Mouse (Mus musculus): ENCODE measurements around the gene St8sia1.
A peak's percentile ranks its signal among the peaks of the same experiment; 100 is the strongest.
"Not testable (repeated sequence)": the region's sequence is repeated elsewhere in the genome, so short reads cannot be mapped to it uniquely, and the experiment has no call there.

Gene St8sia1

DNA sequence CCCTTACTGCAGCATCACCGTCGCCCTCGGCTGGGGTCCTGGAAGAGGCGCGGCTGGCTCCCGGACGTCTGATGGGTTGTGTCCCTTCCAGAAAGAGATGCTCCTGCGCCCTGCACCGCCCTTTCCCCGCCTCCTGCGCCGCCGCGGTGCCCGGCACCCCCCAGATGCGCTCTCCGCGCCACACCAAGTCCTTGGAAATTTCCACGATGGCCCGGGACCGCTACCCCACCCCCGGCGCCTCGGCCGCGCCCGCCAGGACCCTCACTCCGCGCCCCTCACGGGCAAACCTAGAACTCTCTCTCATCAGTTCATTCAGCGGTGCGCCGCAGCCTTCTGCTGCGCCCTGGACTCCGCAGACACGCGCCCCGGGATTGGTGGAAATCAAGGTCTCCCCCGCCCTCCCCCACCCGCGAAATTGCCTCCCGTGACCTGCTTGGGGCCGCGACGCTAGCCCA lies at the start of gene St8sia1:
Gene St8sia1, minus strand, starts transcription at position 377 of the 455 bp plus-strand sequence.
- peak; percentile 28 to 71 for DNase-seq

DNA sequence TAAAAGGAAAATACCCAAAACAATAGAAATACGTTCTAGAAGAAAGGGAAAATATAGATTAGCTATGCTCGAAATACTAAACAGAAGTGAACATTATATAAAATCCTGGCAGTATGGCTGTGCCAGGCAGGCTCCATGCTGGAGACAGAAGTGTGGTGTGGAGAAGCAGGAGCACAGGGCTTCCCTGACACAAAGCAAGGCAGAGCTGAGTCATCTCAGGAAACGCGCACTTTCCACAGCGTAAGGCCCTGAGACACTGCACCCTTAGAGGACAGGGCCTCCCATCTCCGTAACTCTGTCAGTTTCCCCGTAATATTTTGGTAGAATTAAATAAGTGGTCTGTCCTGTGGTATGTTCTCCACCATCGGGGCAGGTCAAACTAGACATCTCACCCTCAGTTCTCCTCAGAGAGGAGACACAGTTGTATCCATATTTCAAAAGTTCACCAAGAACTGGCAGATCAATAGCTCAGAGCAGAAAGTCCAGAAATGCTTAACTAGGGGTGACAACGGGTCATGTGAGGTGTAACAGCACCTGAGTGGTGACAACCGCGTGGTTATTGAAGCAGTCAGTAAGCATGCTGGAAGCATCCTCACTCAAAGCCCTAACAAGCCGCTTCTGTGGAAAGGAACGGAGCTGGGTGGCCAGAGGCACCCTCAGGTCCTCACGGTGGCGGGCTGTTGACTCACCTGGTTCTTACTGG lies 48.4 kb upstream of the St8sia1 start:
- no peak for DNase-seq

DNA sequence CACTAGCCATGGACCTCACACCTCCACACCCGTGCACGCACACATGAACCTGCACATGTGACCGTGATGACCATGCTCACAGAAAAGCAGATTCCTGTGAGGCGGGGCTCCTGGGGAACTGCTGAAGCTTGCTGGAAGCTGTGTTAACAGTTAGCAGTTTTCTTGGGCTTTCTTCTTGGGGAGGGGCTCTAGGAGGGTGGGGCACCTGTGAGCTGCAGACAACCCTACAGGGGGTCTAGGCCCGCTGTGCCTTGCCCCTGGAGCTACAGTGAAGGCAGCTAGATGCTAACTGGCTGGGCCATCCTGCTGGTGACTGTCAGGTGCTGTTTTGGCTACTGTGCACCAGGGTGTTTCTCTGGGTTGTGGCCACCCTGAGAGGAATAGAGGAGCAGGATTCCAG lies 44.6 kb upstream of the St8sia1 start:
- no peak for DNase-seq

DNA sequence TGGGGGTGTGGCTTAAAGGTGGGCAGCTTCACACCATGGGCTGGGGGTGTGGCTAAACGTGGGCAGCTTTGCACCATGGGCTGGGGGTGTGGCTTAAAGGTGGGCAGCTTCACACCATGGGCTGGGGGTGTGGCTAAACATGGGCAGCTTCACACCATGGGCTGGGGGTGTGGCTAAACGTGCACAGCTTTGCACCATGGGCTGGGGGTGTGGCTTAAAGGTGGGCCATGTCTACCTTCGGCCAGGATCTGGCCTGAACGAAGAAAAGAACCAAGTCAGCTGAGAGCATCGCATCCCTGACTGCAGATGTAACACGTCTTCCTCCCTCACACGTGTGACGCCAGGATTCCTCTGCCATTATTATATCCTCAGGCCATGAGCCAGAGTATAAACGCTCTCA lies 41.0 kb upstream of the St8sia1 start:
- DNase-seq, result not testable (repeated sequence)

DNA sequence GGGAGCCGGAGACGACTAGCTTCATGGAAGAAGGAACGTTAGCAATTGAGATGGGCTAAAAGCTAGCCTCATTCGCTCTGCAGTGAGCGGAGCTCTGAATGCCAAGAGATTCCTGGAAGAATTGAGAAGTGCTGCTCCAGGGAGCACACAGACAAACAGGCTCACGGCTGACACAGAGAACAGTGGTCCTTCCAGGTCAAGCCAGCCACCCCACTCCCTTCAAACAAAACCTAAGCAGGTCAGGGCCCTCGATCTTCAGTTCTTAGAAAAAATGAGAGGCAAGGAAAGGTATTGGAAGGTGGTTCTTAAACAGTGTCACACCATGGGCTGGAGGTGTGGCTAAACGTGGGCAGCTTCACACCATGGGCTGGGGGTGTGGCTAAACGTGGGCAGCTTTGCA lies 40.5 kb upstream of the St8sia1 start:
- no peak for DNase-seq

DNA sequence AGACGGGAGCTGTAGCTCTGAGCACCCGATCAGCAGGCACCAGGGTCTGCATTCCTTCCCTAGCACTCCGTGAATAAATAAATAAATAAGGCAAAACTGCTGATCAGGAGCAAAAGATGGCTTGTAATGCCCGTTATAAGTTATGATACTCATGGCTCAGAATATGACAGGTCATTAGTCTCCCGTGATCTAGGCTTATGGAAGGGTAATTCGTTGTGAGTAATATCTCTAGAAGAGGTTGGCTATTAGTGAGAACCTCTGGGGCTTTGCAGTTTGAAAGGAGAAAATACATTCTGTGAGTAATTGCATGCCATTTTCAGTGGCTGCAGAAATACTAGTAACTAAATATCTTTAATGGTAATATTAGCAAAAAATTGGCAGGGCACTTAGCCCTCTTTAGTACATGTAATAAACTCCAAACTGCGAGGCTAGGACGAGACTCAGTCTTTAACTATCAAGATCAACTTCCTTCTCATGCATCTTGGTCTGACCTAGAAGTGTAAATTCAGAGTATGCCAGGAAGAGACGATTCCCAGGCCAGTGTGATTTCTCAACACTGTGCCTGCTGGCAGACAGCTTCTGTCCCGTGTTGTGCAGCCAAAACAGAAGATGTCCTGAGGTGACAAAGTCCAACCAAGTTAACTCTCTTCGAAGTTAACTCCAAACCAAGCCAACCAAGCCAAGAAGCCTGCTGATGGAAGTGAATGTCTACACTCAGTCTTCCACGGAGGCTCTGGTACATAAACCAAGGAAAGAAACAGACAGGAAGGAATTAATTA lies 34.2 kb upstream of the St8sia1 start:
- peak; percentile 66 to 80 for DNase-seq

DNA sequence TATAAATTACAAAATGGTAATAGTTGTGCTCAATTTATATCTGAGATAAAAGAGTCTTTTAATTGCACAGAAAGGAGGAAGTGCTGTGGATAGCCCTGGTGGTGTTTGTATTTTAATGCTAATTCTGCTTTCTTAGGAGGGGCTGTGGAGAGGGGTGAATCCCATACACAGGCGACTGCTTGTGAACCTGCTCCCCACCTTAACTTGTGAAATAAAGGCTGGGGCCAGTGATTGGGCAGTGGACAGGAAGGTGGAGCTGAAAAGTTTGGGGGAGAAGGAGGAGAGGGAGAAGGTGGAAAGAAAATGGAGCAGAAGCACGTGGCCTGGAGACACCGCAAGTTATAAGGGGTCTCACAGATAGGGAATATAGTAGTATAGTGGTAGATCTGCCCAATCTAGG lies 32.6 kb upstream of the St8sia1 start:
- DNase-seq, result no peak

DNA sequence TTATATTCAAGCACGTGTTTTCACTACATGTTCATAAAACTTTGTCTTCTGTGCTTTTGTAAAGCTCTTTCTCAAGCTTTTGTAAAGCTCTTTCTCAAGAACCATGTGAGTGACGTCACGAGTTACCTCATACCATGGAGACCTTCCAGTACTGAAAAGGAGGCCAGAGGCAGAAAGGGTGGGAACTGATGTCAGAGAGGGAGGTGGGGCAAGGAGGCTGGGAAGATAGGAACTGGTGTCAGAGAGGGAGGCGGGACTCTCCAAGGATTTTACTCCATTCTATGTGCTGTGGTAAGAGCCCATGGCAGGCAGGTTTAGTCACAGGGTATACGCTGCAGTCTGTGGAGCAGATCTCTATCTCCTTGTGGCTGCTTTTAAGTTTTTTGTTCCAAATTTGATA lies 31.3 kb upstream of the St8sia1 start:
- DNase-seq, result no peak

DNA sequence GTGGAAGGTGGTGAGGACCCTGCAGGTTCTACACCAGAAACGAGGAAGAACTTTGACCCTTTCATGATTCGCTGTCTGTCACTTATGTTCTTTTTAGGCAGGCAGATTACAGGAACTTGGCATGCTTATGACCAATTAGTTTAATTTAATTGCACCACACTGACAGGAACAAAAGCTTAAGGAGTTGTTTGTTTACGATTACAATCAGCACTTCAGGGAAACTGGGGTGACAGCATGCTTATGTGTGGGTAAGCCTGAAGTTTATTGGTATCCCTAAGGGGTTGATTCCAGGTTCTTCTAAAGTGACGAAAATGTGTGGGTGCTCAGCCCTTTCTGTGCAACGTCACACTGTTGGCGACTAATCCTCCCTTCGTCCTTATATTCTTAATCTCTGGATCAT lies 30.6 kb upstream of the St8sia1 start:
- no peak for DNase-seq

DNA sequence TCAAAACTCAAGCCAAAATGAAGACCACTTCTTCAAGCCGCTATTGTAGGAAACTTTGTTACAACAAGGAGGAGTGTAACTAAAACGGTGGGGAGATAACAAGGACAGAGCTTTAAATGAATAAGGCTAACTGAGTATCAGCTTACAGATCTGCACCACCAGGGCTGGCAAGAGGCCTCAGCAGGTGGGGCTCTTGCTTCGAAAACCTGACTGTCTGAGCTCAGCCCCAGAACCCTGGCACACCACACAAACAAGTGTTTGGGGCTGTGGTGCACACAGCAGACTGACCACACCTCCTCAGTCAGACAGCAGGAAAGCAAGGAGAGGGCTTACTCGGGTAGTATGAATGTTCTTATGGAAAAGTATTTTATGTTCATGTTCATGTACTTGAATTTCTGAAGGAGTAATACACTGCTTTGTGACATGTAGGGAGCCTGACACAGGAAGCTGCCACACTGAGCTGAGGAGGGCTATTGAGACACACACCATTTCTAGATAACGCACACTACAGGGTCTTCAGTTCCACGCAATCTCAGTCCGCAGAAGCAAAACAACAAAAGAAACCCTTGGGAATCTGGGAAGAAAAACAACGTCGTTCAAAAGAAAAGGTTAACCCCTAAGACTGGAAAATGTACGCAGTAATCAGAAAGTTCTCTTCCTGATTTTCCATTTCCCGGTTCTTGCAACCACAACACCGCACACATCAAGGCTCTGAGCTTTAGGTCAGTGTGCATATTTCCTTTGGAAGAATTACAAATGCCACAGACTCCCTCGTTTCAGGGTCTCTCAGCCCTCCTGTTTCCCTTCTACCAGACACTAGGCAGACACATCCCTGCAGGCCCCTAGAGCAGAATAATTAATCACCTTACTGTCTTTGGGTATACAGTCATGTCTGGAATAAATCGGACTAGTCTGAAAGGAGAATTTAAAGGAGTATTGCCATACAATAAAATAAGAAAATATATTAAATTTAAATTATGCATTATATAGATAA lies 29.8 kb upstream of the St8sia1 start:
- peak; percentile 10 to 37 for DNase-seq

DNA sequence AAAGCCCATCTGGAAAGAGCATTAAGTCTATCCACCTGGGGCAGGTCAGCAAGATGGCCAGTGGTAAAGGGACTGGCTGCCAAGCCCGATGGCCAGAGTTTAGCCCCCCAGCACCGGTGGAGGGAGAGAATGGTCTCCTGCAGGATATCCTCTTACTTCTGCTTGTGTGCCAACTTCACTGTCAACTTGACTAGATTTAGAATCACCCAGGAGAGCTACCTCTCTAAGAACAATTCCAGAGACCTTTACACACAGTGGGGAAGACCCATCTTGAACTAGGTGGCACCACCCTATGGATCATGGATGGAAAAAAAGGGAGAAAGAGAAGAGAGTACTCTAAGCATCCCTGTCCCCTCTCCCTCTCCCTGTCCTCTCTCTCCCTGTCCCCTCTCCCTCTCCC lies 28.7 kb upstream of the St8sia1 start:
- no peak for DNase-seq

DNA sequence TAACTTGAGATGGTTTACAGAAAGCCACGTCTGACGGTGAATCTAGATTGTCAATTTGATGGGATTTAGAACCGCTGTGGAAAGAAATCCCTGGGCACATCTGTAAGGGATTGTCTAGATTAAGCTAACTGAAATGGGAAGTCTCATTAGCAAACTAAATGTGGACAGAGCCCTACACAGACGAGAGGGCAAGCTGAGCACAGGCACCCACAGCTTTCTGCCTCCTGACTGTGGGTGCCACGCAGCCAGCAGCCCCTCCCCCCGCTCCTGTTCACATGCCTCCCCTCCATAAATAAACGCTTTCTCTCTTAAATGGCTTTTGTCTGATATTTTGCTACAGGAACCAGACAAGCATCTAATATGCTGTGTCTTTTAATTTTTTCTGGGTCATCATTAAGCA lies 27.8 kb upstream of the St8sia1 start:
- no peak for DNase-seq

DNA sequence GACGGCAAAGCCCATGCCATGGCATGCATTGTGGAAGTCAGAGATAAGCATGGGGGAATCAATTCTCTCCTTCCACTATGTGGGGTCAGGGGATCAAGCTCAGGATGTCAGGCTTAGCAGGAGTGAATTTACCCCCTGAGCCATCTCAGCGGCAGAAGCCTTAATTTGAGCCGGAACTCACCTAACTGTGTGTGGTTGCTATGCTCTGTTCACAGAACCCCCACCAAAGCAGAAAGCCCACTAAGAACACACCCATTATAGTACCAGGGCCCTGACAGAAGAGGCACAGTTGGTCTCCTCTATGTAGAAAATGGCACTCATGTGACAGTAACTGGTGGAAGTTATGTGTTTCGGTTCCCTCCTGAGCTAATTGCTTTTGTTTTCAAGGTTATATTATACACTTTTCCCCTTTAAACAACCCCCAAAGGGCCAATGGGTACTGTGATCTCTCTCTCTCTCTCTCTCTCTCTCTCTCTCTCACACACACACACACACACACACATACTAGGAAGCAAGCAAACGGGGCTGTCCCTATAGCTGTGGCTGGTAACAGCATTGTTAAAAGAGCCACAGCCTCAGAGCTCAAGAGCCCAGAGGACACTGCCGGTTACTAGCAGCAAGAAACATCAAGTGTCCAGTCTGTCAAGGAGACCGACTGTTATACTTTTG lies 27.3 kb upstream of the St8sia1 start:
- DNase-seq, result no peak

DNA sequence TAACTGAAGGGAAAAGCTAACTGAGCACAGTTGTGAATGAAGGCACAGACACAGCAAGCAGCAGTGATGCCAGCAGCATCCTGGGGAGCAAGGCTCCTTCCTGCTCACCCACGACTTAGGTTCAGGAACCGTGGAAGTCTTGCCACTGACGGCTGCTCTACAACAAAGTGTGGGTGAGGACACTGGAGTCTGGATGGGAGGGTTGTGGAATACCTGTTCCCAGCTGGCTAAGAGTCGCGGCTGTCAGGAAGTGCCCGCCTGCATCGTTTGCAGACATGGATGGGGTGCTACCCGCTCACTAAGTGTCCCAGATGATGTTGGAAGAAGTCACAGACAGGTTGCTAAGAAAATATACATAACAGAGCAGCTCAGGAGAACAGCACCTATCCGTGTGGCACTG lies 26.3 kb upstream of the St8sia1 start:
- no peak for DNase-seq

DNA sequence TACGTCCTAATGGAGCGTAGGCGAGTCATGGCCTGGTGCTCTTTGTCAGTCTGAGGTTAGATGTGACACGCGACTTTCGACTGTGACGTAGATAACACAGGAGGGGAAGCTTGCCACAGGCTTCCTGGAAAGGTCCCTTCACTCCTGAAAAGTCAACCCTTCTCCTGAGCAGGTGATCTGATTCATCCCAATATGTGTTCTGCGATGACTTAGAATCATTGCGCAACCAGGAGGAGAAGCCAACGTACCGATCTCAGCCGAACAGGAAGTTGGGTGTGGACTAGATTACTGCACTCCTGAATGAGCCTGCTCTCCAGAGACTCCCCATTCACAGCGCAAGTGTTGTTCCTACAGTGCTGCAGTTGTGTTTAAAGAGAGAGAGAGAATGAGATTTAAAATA lies 25.2 kb upstream of the St8sia1 start:
- no peak for DNase-seq

DNA sequence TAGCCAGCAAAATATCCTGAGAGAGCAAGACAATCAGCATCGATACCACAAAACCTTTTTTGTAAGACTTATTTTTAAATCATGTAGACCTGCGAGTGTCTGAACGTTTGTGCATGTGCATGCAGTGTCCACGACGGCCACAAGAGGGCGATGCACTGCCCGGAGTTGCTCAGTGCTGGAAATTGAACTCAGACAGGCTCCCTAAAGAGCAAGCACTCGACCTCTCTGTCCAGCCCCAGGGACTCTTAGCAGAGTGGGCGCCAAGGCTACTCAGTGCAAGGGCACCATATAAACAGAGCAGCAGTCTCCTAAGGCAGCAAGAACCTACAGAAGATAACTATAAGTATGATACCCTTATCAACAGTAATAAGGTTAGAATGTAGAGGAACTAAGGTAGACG lies 24.5 kb upstream of the St8sia1 start:
- DNase-seq, result peak; percentile 61 to 88

DNA sequence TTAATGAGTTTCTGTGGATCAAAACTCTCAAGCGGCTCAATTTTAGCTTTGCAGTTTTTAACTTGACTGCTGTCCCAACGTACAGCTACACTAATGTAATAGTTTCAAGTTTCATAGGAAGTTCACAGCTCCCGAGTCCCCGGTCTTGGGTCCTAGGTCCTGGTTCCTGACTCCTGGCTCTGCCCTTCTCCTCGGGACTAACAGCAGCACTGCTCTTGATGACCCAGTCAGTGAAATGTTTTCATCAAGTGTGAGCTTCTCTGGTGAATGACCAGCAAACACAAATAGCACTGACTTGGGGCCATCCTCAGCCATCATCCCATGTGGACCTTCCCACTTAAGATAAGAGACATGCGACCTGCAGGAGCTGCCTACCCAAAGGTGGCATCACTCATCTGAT lies 24.0 kb upstream of the St8sia1 start:
- DNase-seq, result no peak

DNA sequence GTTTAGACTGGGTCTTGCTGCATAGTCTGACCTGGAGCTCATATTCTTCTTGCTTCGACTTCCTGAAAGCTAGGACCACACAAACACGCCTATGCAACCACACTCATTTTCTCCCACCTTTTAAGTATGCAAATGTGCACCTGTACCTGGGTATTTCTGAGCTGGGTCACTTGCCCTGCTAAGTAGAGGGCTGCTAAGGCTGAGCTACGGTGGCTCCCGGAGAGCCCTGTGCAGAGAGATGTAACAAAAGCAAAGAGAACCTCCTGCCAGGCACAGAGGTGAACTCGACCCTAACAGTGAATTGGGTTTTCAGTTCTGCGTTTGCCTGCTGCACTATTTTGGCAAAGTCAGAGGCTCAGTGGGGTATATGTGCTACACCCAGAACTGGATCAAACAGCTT lies 23.4 kb upstream of the St8sia1 start:
- no peak for DNase-seq

DNA sequence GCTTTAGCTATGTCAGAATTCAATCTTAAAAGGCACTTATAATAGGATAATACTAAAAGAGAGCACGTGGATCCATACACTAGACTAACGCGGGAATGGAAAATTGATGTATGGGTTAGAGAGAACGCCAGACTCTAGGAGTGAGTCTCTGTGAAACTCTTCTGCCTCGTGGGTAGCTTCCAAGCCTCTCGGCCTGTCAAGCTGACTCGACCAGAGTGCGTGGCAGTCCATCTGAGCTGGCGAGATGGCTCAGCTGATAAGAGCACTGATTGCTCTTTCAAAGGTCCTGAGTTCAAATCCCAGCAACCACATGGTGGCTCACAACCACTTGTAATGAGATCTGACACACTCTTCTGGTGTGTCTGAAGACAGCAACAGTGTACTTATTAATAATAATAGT lies 22.5 kb upstream of the St8sia1 start:
- DNase-seq, result not testable (repeated sequence)

DNA sequence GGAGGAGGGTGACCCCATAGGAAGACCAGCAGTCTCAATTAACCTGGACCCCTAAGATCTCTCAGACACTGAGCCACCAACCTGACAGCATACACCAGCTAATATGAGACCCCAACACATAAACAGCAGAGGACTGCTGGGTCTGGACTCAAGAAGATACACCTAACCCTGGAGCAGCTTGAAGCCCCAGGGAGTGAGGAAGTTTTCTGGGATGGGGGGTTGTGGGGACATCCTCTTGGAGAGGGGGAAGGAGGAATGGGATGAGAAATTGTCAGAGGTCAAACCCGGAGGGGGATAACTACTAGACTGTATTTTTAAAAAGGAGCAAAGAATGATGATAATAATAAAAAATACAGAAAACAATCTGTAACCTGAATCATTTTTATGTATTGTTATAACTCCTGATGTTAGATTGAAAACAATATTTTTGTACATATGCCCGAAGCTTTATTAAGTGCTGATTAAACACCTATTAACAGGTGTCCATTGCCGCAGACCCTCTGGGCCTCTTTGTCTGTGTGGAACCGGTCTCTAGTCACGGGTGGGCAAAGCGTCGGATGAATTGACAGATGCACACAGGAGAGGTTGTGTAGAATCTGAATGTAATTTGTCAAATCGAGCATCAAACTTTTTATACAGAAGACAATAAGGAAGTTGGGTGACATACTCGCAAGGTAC lies 21.4 kb upstream of the St8sia1 start:
- DNase-seq, result not testable (repeated sequence)

DNA sequence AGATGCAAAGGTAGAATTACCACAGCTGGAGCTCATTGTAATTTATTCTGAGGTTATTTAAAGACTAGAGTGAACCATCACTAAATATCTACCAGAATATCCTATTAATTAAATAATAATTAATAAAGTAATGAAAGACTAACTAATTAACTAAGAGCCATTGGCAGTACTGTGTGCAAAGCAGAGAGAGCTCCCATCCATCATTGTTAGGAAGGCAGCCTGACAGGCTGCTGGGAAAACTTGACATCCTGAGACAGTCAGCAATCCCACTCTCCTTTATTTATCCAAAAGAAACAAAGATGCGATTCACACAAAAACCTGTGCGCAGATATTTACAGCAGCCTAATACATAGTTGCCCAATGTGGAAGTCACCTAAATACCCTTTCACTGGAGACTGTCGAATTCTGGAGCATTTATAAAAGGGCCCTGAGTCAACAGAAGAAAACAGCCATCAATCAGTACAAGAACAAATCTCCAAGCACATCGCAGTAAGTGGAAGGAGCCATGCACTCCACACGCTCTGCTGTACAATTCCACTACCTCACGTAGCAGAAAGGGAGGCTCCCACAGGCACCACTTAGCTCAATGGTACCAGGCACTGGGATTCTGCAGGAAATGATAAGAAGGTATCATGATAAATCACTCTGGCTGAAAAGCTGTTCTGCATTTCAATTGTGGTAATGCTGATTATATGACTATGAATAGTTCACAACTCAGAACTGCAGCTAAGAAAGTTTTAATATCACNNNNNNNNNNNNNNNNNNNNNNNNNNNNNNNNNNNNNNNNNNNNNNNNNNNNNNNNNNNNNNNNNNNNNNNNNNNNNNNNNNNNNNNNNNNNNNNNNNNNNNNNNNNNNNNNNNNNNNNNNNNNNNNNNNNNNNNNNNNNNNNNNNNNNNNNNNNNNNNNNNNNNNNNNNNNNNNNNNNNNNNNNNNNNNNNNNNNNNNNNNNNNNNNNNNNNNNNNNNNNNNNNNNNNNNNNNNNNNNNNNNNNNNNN lies 15.7 kb upstream of the St8sia1 start:
- no peak for DNase-seq
